Mouse (Mus musculus) thymus, adult 2 months (tissue): Measurements from ENCODE around the gene Rnf115.

Experiments
- CTCF ChIP-seq: fragments of 200-500 bp; IDR thresholded peaks from 2 replicates; pipeline ENCODE4 v1.5.1; 2012; ENCODE audit warnings: mild to moderate bottlenecking, control low read depth, low read length, moderate library complexity, borderline replicate concordance; ENCODE audit not compliant: control insufficient read depth, poor library complexity, insufficient read depth; ENCODE audit errors: extremely low read depth
- POLR2A ChIP-seq: fragments of 200-500 bp; IDR thresholded peaks from 2 replicates; pipeline ENCODE4 v1.6.1; 2012; ENCODE audit warnings: mild to moderate bottlenecking, low read length, control low read depth, moderate library complexity; ENCODE audit not compliant: control insufficient read depth, poor library complexity, insufficient read depth; ENCODE audit errors: extremely low read depth

- TF ChIP-seq CTCF, result no peak
- no peak for TF ChIP-seq POLR2A
Measured at GRCm38 (mm10) chr3:96832930-96833329, 105.5 kb downstream of the Rnf115 start.
